Mouse (Mus musculus): Measurements from ENCODE around the gene Fcer1g.

Gene Fcer1g

GRCm38 (mm10) chr1:171234126-171234525, at the start of gene Fcer1g:
Fcer1g (minus strand) TSS chr1:171234365.
- no peak for DNase-seq

GRCm38 (mm10) chr1:171283188-171284160, 49.3 kb upstream of the Fcer1g start:
- peak; percentile 4 for DNase-seq

- DNase-seq: peak; percentile 16
These were observed 48.1 kb upstream of the Fcer1g start for GRCm38 (mm10) chr1:171282086-171282805.

- peak; percentile 75 for DNase-seq
These were observed 47.4 kb upstream of the Fcer1g start for GRCm38 (mm10) chr1:171281528-171281923.

GRCm38 (mm10) chr1:171280916-171281527, 46.9 kb upstream of the Fcer1g start, which contains the start of gene Ppox:
Ppox (minus strand) TSS chr1:171281186.
- DNase-seq: peak; percentile 96

- peak; percentile 68 for DNase-seq
These were observed 46.2 kb upstream of the Fcer1g start for GRCm38 (mm10) chr1:171280250-171280915.

GRCm38 (mm10) chr1:171279721-171280120, 45.6 kb upstream of the Fcer1g start:
- peak; percentile 1 for DNase-seq

- peak; percentile 3 for DNase-seq
These were observed 45.0 kb upstream of the Fcer1g start for GRCm38 (mm10) chr1:171279012-171279705.

- DNase-seq: peak; percentile 1
These were observed 44.3 kb upstream of the Fcer1g start for GRCm38 (mm10) chr1:171278436-171278835.

- no peak for DNase-seq
These were observed 43.6 kb upstream of the Fcer1g start for GRCm38 (mm10) chr1:171277736-171278135.

- DNase-seq: no peak
These were observed 42.1 kb upstream of the Fcer1g start for GRCm38 (mm10) chr1:171276110-171276748.

- DNase-seq: no peak
These were observed 41.1 kb upstream of the Fcer1g start for GRCm38 (mm10) chr1:171275144-171275734.

- DNase-seq: no peak
These were observed 40.0 kb upstream of the Fcer1g start for GRCm38 (mm10) chr1:171274171-171274570.

GRCm38 (mm10) chr1:171272086-171272485, 37.9 kb upstream of the Fcer1g start:
- no peak for DNase-seq

- DNase-seq: no peak
These were observed 37.5 kb upstream of the Fcer1g start for GRCm38 (mm10) chr1:171271622-171272021.

- no peak for DNase-seq
These were observed 37.0 kb upstream of the Fcer1g start for GRCm38 (mm10) chr1:171271196-171271595.

GRCm38 (mm10) chr1:171270573-171270900, 36.4 kb upstream of the Fcer1g start:
- peak; percentile 80 for DNase-seq

- DNase-seq: peak; percentile 94
These were observed 35.8 kb upstream of the Fcer1g start, which contains the start of gene B4galt3 for GRCm38 (mm10) chr1:171269848-171270572. B4galt3 (plus strand) TSS chr1:171270328.

- DNase-seq: no peak
These were observed 34.2 kb upstream of the Fcer1g start for GRCm38 (mm10) chr1:171268341-171268740.

Data from kidney, adult 11 months (tissue).